Mouse (Mus musculus): ENCODE measurements at regions not wholly inside any gene's neighbourhood (a gene's known extent, or its start where the extent isn't known, plus 50 kb on each side); places are given as distances from the start of the nearest gene placed in this dataset.

DNA sequence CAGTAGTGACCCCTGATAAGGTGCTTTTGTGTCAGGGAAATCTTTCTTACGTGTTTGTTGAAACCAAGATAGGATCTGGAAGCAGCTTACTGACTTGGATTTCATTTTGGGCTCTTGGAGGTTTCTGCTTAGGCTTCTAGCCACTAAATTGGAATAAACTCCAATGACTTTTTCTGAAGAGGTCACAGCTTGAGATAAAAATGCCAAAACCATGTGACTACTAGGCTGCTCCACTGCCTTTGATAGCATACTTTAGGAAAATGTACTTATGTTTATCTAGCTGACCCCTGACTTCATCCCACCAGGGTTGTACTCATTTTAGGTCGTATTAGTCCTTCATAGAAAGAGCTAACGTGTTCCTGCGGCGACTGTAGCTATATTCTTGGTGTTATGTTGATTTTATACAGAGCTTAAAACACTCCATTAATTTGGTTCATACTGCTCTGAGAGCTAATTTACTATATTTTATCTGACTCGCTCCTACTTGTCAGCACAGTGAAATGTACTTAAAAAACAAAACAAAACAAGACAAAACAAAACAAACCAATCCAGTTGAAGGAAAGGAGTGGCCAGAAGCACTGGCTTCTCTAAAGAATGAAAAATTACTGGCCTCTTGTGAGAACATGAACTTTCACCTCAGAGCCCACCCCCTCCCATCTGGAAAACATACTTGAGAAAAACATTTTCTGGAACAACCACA lies 168.5 kb upstream of the Pbx1 start:
- Histone ChIP-seq H3K27ac (ENCODE audit: low read depth, low read length) (no peak overlapping the region), H3K36me3 (ENCODE audit: control insufficient read depth, insufficient read depth, low read length) (no peaks in the 10 kb centered on the region), H3K27me3 (replicated peaks; ENCODE audit: control insufficient read depth, insufficient read depth, low read length) (no peaks in the 10 kb centered on the region), H3K4me1 (ENCODE audit: control insufficient read depth, insufficient read depth, low read depth, low read length) (0 out of 2 replicates have a peak, but pooled peaks cover 4% of the 10 kb centered on the region), H3K4me2 (ENCODE audit: low read length) (no peak overlapping the region), H3K9me3 (ENCODE audit: control insufficient read depth, low read length) (no peaks in the 10 kb centered on the region), H3K4me3 (ENCODE audit: low read length) (no peak overlapping the region), H3K9ac (ENCODE audit: low read depth, low read length) (no peak overlapping the region)
- 84% methylated on average over 6 of the region's 6 CpGs for WGBS
- ATAC-seq = no peak

DNA sequence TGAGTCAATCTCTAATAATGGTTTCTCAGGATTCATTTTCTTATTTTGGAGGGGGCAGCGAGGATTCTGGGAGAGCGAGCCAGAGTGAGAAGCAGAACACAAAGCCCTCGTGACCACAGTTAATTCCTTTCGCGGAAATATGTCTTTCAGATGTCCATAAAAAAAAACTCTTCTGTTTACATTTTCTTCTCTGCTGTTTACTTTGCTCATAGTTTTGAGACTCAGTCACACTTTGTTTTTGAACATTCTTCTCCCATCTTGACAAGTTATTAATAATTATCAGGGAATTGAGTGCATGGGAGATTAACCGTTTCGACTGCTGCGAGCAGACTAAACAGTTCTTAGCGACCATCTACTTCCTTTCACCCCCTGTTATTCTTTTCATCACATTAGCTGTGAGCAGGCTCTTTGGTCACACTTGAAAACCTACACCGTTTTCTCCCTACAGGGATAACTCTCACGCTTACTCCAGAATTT lies 166.2 kb upstream of the Pbx1 start:
- Histone ChIP-seq H3K27ac (ENCODE audit: low read depth, low read length) (no peak overlapping the region), H3K4me2 (ENCODE audit: low read length) (peak overlapping the region; percentile 42), H3K9ac (ENCODE audit: low read depth, low read length) (no peak overlapping the region), H3K4me3 (ENCODE audit: low read length) (no peak overlapping the region), H3K36me3 (ENCODE audit: control insufficient read depth, insufficient read depth, low read length) (no peaks in the 10 kb centered on the region), H3K9me3 (ENCODE audit: control insufficient read depth, low read length) (no peaks in the 10 kb centered on the region), H3K4me1 (ENCODE audit: control insufficient read depth, insufficient read depth, low read depth, low read length) (0 out of 2 replicates have a peak, but pooled peaks cover 4% of the 10 kb centered on the region), H3K27me3 (replicated peaks; ENCODE audit: control insufficient read depth, insufficient read depth, low read length) (no peaks in the 10 kb centered on the region)
- no peak for ATAC-seq
- WGBS = 16% methylated on average over 11 of the region's 11 CpGs

DNA sequence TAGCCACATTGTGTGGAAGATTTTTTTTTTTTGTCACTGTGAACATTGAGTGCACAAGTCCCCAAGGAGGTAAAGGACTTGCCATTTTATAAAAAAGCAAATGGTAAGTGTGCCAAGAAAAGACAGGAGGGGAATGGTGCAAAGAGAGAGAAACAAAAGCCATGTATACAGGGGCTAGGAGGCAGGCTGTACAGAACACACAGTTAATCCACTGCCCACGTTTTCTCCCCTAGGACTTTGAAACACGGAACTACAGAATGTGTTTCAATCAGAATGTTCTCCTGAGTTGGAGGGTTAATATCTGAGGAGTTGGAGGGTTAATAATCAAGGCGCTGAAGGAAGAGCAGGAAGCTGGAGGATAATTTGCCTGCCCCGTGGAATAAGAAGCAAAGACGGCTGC lies 165.4 kb upstream of the Pbx1 start:
- Histone ChIP-seq H3K4me1 (ENCODE audit: control insufficient read depth, insufficient read depth, low read depth, low read length) (0 out of 2 replicates have a peak, but pooled peaks cover 4% of the 10 kb centered on the region), H3K27me3 (replicated peaks; ENCODE audit: control insufficient read depth, insufficient read depth, low read length) (no peaks in the 10 kb centered on the region), H3K4me3 (ENCODE audit: low read length) (no peak overlapping the region), H3K9me3 (ENCODE audit: control insufficient read depth, low read length) (no peaks in the 10 kb centered on the region), H3K36me3 (ENCODE audit: control insufficient read depth, insufficient read depth, low read length) (no peaks in the 10 kb centered on the region), H3K9ac (ENCODE audit: low read depth, low read length) (0 out of 2 replicates have a peak overlapping the region, but pooled peaks have one; percentile 20), H3K4me2 (ENCODE audit: low read length) (peak overlapping the region; percentile 42), H3K27ac (ENCODE audit: low read depth, low read length) (no peak overlapping the region; the same call in 1 of the 2 replicates)
- WGBS = 16% methylated on average over 5 of the region's 5 CpGs
- ATAC-seq = no peak

DNA sequence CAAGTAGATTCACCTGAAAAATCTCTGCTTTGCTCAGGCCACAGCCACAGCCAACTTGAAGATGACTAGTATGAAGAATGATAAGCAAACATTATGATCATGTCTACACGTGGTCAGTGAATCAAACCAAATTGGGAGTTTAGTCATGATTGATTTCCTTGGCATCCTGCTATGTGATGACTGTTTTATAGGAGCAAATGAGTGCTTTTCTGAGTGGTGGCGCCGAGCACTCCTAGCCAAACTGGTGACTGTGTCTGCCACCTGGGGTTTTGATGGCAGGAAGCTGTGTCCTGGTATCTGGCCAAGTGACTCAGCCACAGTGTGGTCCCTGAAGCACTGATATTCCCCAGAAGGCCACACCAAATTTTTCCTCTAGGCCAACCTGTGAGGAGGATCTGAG lies 152.1 kb upstream of the Pbx1 start:
- Histone ChIP-seq H3K4me2 (ENCODE audit: low read length) (no peak overlapping the region), H3K4me3 (ENCODE audit: low read length) (no peak overlapping the region), H3K27me3 (replicated peaks; ENCODE audit: control insufficient read depth, insufficient read depth, low read length) (no peaks in the 10 kb centered on the region), H3K27ac (ENCODE audit: low read depth, low read length) (no peak overlapping the region), H3K9me3 (ENCODE audit: control insufficient read depth, low read length) (no peaks in the 10 kb centered on the region), H3K36me3 (ENCODE audit: control insufficient read depth, insufficient read depth, low read length) (no peaks in the 10 kb centered on the region), H3K4me1 (ENCODE audit: control insufficient read depth, insufficient read depth, low read depth, low read length) (no peaks in the 10 kb centered on the region), H3K9ac (ENCODE audit: low read depth, low read length) (no peak overlapping the region)
- no peak for ATAC-seq
- 68% methylated on average over 3 of the region's 3 CpGs for WGBS

DNA sequence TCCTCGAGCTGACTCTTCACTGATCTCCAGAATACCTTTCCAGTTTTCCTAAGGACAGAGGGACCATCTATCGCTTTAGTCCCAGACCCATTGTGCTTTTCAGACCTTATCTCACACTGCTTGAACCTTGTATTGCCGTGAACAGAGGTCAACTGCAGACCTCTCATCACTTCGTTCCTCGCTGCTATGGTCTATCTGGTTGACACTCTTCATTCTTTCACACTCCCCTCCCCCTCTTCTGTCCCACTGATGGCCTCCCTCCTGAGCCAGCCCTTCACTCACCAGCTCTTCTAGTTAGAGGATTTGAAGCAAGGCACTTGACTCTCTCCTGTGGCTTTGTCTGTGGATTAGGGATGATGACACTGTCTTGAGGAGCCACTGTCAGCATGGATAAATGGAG lies 150.4 kb upstream of the Pbx1 start:
- no peaks in the 10 kb centered on the region for H3K4me1 ChIP-seq (ENCODE audit: control insufficient read depth, insufficient read depth, low read depth, low read length)
- ATAC-seq = no peak
- H3K27ac ChIP-seq (ENCODE audit: low read depth, low read length) = no peak overlapping the region
- no peak overlapping the region for H3K4me2 ChIP-seq (ENCODE audit: low read length)
- no peaks in the 10 kb centered on the region for H3K36me3 ChIP-seq (ENCODE audit: control insufficient read depth, insufficient read depth, low read length)
- H3K27me3 ChIP-seq (replicated peaks; ENCODE audit: control insufficient read depth, insufficient read depth, low read length) = no peaks in the 10 kb centered on the region
- no peak overlapping the region for H3K9ac ChIP-seq (ENCODE audit: low read depth, low read length)
- H3K9me3 ChIP-seq (ENCODE audit: control insufficient read depth, low read length) = no peaks in the 10 kb centered on the region
- WGBS = 66% methylated on average over 5 of the region's 5 CpGs
- H3K4me3 ChIP-seq (ENCODE audit: low read length) = no peak overlapping the region

DNA sequence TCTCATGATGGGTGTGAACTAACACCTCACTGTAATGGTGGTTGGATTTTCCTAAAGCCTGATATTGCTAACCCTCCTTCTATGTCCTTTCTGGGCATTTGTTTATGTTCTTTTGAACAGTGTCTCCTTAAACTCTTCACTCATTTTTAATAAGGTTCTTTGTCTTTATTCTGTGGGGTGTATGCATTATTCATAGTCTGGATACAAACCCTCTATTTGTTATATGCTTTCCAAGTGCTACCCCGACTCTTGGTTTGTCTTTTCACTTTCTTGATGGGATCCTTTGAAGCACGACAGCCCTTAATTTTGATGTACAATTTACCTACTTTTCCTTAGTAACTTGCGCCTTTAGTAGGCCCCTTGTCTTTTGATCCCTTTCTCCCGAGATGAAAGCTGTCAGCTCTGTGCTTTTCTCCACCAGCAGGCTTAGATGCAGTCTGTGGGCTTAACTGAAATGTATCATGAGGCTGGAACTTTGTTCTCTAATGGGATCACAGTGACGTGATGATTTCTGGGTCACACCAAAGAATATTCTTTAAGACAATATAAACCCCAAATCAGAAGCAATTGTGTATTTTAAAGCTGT lies 138.0 kb upstream of the Pbx1 start:
- no peak for ATAC-seq
- 40% methylated on average over 5 of the region's 5 CpGs for WGBS
- H3K27me3 ChIP-seq (replicated peaks; ENCODE audit: control insufficient read depth, insufficient read depth, low read length) = no peaks in the 10 kb centered on the region
- no peaks in the 10 kb centered on the region for H3K4me1 ChIP-seq (ENCODE audit: control insufficient read depth, insufficient read depth, low read depth, low read length)
- no peak overlapping the region for H3K4me2 ChIP-seq (ENCODE audit: low read length)
- H3K27ac ChIP-seq (ENCODE audit: low read depth, low read length) = no peak overlapping the region
- H3K36me3 ChIP-seq (ENCODE audit: control insufficient read depth, insufficient read depth, low read length) = no peaks in the 10 kb centered on the region
- no peaks in the 10 kb centered on the region for H3K9me3 ChIP-seq (ENCODE audit: control insufficient read depth, low read length)
- no peak overlapping the region for H3K4me3 ChIP-seq (ENCODE audit: low read length)
- no peak overlapping the region for H3K9ac ChIP-seq (ENCODE audit: low read depth, low read length)

DNA sequence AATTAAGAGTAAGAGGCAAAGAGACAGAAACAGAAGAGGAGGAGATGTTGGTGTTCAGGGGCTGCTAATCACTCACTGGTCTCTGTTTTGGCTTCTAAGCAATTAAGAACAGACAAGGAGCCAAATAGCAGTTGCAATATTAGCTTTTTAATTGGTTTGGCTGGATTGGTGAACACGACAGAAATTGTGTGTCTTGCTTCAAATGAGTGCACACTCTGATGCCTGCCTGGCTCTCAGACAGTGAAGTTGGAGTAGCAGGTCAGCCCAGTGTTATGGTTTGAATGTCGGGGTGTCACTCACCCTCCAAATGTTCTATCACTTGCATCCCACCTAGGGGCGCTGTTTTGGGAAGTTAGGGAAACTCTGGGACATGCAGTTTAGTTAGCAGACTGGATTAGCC lies 120.3 kb upstream of the Pbx1 start:
- H3K9ac ChIP-seq (ENCODE audit: low read depth, low read length) = no peak overlapping the region
- no peak overlapping the region for H3K4me2 ChIP-seq (ENCODE audit: low read length)
- H3K36me3 ChIP-seq (ENCODE audit: control insufficient read depth, insufficient read depth, low read length) = no peaks in the 10 kb centered on the region
- H3K4me1 ChIP-seq (ENCODE audit: control insufficient read depth, insufficient read depth, low read depth, low read length) = peaks cover 4% of the 10 kb centered on the region; the same call in 1 of the 2 replicates
- H3K27ac ChIP-seq (ENCODE audit: low read depth, low read length) = no peak overlapping the region
- no peaks in the 10 kb centered on the region for H3K27me3 ChIP-seq (replicated peaks; ENCODE audit: control insufficient read depth, insufficient read depth, low read length)
- ATAC-seq = no peak
- H3K9me3 ChIP-seq (ENCODE audit: control insufficient read depth, low read length) = no peaks in the 10 kb centered on the region
- no peak overlapping the region for H3K4me3 ChIP-seq (ENCODE audit: low read length)
- WGBS = 72% methylated on average over 3 of the region's 3 CpGs

DNA sequence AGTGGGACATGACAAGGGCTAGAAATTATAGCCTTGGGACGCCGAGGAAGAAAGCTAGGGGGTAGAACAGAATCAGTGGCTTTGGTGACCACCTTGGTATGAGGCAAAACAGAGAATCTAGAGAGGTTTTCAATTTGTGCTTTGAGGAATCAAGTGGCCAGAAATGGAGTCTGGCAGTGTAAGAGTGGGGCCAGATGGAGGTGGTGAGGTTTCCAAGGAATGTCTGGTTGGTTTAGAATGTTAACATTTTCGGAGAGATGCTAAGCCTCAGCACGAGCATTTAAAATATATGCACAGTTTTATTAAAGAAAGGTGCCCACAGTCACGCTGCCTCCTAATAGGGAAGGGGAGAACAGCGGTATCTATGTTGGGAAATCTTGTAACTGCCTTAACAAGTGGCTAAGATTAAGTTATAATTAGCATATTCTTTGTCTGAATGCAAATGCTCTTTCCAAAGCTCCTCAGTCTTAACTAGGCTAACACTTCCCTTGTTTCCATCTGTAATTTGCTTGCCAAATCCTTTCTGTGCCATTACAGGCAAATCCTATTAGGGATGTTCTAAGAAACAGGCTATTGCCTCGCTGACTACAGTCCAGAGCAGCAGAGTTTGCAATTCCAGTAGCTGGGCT lies 117.9 kb upstream of the Pbx1 start:
- Histone ChIP-seq H3K36me3 (ENCODE audit: control insufficient read depth, insufficient read depth, low read length) (no peaks in the 10 kb centered on the region), H3K9ac (ENCODE audit: low read depth, low read length) (no peak overlapping the region), H3K27ac (ENCODE audit: low read depth, low read length) (peak overlapping the region; percentile 44; the same call in 1 of the 2 replicates), H3K4me2 (ENCODE audit: low read length) (no peak overlapping the region), H3K9me3 (ENCODE audit: control insufficient read depth, low read length) (no peaks in the 10 kb centered on the region), H3K4me3 (ENCODE audit: low read length) (no peak overlapping the region), H3K4me1 (ENCODE audit: control insufficient read depth, insufficient read depth, low read depth, low read length) (peaks cover 4% of the 10 kb centered on the region; the same call in 1 of the 2 replicates), H3K27me3 (replicated peaks; ENCODE audit: control insufficient read depth, insufficient read depth, low read length) (no peaks in the 10 kb centered on the region)
- 39% methylated on average over 7 of the region's 7 CpGs for WGBS
- ATAC-seq = peak; percentile 84

DNA sequence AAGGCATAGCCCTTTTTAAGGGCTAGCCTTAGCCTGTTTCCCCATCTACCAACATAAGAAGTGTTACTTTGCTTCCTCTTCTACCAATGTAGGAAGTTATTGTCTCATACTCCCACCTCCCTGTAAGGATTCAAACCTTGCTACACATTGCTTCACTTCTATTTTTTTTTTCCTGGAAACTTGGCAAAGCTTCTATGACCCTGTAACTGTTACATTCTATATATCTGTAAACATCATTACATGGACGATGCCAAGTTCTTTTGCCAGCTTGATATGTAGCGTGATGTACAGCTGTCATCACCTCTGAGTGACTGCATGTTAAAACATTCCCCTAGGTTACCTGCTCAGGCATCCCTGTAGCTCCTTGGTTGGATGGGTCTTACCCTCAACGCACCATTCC lies 114.1 kb upstream of the Pbx1 start:
- no peak overlapping the region for H3K4me3 ChIP-seq (ENCODE audit: low read length)
- no peaks in the 10 kb centered on the region for H3K36me3 ChIP-seq (ENCODE audit: control insufficient read depth, insufficient read depth, low read length)
- H3K9ac ChIP-seq (ENCODE audit: low read depth, low read length) = no peak overlapping the region
- no peak overlapping the region for H3K4me2 ChIP-seq (ENCODE audit: low read length)
- H3K4me1 ChIP-seq (ENCODE audit: control insufficient read depth, insufficient read depth, low read depth, low read length) = peaks cover 4% of the 10 kb centered on the region; the same call in 1 of the 2 replicates
- H3K9me3 ChIP-seq (ENCODE audit: control insufficient read depth, low read length) = no peaks in the 10 kb centered on the region
- no peak overlapping the region for H3K27ac ChIP-seq (ENCODE audit: low read depth, low read length)
- no peak for ATAC-seq
- no peaks in the 10 kb centered on the region for H3K27me3 ChIP-seq (replicated peaks; ENCODE audit: control insufficient read depth, insufficient read depth, low read length)
- 94% methylated on average over 3 of the region's 3 CpGs for WGBS

Measured in hindbrain, embryonic 16.5 days (tissue).